Mouse (Mus musculus): ENCODE measurements at regions not wholly inside any gene's neighbourhood (a gene's known extent, or its start where the extent isn't known, plus 50 kb on each side); places are given as distances from the start of the nearest gene placed in this dataset.

DNA sequence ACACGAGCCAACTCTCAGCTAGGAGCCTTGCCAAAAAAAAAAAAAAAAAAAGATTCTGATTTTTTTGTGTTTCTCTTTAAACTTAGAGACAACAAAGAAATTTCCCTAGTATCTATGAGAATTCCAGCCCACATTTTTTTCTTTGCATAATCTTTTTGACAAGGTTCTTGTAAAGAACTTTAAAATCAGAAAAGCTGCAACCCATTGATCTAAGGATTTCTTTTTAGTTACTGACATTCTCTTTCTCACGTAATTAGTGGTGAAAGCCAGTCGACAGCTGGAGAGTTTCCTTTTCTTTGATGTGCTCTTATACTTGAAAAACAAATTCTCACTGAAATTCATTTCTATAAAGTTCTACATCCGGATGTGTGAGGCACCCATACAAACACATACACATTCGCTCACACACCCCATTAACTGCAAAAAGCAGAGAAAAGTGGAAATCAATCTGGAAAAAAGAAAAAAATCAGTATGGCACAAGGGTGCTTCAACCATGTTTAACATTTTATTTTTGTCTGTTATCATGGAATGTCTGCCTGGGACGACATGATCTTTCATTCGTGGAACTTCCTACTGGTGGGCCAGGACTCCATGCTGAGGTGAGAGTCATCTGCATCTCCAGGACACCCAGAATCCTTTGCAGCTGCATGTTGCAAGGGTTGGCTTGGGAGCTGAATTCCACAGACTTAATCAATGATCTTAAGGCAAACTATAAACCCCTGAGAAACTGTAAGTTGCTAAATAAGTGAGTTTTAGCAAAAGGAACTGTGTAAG lies 124.0 kb upstream of the Zpld1 start:
- no peak for DNase-seq

DNA sequence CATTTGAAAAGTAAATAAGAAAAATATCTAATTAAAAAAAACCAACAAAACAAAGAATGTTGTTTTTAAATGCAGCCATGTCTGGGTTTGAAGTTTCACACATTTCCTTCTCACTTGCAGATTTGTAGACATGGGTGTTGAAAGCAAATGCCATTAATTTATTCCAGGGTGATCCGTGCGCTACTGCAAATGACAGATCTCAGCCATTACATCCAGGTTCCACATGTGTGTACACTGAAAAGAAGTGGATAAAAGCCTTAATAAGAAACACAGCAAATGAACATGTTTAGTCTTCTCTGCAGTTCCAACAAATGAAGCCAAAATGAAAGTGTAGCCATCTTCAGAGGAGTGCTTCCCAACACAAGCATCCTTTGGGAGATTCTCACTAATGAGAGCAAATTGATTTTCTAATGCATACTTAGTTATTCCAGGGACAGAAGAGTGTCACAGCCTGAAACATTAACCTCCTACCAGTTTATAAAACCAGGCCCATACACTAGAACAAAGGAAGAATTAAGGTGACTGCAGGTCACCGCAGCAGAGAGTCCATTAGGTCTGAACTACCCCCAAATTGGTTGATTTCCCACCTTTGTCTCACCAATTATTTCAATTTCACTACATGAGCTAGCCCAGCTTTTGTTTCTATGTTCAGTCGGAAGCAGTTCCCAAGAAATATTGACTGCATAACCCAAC lies 123.2 kb upstream of the Zpld1 start:
- no peak for DNase-seq

DNA sequence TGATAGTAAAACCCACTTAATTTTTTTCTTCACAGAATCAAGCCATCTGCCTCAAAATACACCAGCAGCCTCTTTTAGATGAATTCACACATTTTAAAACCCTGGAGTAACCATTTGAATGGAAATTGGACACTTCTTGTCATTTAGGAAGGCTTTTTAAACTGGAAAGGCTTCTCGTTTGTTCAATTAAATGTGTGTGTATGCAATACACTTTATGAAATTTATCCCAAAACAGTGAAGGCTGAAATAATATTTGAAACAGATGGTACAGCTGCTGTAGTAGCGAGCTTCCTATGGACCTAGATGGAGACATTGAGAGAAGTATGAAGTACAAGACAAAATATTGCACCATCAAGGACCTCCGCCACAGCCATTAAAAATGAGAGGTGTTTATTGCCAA lies 121.1 kb upstream of the Zpld1 start:
- no peak for DNase-seq

DNA sequence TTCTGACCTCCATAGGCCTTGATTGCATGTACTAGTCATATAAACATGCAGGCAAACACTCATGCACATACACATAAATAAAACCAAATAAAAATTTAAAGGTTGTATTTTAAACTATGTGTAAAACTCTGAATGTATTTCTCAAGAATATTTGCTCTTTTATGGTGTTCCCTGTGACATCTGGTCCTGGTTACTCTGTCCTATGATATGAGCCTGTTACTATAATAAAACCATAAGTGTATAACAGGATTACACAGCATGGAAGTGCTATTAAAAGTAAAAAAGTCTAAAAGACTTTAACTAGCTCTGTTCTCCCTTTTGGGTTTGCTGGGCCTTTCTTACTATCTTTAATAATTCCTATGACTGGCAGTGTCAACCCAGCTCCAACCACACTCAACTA lies 103.0 kb upstream of the Zpld1 start:
- no peak for DNase-seq

DNA sequence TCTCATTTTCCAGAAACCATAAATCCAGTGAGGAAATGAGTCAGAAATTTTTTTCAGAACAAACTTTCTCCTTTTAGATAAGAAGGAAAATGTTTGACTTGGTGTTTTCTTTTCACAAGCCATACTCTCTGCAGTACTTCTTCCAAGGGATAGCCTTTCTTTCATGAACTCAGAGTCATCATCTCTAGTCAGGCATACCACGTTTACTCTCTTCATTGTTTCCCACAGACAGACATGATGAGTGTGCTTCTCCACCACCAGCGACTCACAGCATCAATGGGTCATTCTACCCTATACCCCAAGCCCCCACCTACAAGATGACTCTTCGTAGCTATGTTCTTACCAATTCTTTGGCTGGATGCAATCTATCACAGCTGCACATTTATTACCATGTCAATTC lies 97.1 kb upstream of the Zpld1 start:
- no peak for DNase-seq

DNA sequence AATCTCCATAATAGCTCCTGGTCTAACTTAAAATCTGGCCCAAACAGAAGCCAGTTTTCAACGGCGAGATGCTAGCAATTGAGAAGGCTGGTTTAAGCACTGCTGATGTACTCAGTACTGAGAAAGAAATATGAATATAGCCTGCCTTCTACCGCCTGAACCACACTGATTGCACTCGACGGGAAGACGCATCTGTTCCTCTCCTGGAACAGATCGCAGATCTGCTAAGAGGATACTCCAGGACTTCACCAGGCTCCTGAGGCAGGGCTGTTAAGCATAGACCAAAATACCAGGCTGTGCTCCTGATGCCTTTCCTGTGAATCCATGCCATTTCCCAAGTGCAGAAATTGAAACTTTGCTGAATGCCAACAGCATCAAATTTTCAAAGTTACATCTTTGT lies 92.6 kb upstream of the Zpld1 start:
- no peak for DNase-seq

DNA sequence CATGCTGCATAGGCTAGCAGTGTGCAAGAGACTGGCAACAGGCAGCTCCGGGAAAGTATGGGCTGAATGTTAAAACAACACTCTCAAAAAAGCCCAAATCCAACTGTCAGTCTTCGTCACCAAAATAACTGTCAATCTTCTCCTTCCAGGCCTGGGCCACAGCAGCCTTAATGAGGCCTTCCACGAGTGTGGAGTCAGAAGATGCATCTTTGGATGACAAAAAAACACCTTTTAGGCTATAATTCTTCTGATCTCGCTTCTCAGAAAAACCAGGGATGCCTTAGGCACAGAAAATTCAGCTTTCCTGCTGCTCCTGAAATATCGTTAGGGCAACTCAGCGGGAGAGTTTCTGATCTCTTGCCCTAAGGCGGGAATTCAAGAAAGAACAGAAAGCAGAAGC lies 82.2 kb upstream of the Zpld1 start:
- no peak for DNase-seq

DNA sequence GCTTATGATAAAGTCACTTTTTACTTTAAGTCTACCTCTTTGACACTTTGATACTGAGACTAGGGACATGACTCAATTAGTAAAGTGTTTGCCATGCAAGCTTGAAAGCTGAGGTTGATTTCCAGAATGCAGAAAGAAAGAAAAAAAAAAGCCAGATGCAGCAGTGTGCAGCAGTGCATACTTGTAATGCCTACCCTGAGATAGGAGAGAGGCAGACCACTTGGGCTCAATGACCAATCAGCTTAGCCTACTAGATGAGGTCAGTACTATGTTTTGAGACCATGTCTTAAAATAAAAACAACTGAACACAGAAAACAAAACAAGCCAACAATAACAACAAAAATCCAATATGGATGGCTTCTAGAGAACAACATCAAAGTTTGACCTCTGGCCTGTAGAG lies 81.4 kb upstream of the Zpld1 start:
- DNase-seq: no peak

DNA sequence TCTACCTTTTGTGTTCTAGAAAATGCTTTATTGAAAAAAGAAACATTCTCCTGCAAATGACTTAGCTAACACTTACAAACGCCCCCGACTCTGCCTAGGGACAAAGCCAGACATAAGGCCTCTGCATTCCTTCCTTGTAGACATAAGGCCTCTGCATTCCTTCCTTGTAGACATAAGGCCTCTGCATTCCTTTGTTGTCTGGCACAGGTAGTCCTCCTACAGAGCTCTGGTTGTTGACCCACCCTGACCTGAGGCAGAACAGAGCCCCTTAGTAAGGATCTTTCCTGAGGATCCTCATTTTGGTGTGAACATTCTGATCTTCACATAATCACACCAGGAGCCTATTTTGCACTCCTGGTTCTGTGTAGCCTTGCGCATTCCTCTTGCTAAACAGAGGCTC lies 80.9 kb upstream of the Zpld1 start:
- no peak for DNase-seq

DNA sequence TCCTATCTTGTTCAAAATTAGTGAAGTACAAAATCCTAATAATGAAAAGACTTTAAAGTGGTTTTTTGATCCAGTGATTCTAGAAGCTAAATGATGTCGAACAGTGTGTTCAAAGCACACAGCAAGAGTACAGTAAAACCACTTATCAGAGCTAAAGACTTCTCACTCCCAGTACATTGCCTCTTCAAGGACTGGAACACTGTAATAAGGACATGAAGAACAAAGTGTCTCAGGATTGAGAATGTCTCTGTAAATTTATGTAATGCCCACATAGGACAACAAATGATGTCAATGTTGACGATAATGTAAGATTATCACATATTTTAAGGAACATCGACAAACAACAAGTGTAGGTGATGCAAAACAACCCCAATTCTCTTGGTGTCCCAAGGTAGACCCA lies 78.1 kb upstream of the Zpld1 start:
- no peak for DNase-seq

DNA sequence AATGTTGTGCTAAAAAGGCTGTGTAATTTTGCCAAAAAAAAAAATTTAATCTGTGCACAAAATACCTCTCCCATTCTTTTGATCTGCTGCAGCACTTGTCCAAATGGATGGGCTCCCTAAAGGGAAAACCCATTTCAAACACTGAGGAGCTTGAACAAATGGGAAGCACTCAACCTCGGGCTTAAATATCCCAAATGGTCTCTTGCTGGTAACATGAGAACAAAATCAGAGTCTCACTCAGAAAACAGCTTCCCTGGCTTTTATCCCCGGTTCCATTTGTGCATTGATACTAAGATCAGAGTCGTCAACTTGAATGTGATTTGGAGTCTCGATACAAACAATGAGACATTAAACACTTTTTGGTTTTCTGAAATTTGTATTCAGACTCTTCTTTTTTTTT lies 59.9 kb upstream of the Zpld1 start:
- DNase-seq: no peak

DNA sequence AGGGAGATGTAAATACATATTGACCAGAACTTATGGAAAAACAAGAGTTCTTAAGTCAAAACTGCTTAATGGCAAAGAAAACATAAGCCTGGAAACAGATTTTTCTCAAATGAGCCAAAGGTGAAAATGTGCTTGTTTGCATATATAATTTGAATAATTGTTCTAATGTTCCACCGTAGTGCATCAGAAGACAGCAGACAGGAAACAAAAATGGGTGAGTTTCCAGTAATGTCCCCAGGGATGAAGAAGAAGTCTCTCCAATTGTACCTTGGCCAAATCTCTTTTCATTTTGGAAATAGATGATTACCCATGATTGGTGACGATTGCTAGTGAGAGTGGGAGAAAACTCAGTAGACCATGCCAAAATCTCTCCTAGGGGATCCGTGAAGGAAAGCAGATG lies 58.3 kb upstream of the Zpld1 start:
- no peak for DNase-seq

All from kidney, adult 11 months (tissue).